Mouse (Mus musculus) thymus, adult 2 months (tissue): ENCODE data around the gene Tac2.

ENCODE experiments used
- CTCF ChIP-seq: fragments of 200-500 bp; IDR thresholded peaks from 2 replicates; pipeline ENCODE4 v1.5.1; 2012; ENCODE audit warnings: mild to moderate bottlenecking, control low read depth, low read length, moderate library complexity, borderline replicate concordance; ENCODE audit not compliant: control insufficient read depth, poor library complexity, insufficient read depth; ENCODE audit errors: extremely low read depth
- POLR2A ChIP-seq: fragments of 200-500 bp; IDR thresholded peaks from 2 replicates; pipeline ENCODE4 v1.6.1; 2012; ENCODE audit warnings: mild to moderate bottlenecking, low read length, control low read depth, moderate library complexity; ENCODE audit not compliant: control insufficient read depth, poor library complexity, insufficient read depth; ENCODE audit errors: extremely low read depth

DNA sequence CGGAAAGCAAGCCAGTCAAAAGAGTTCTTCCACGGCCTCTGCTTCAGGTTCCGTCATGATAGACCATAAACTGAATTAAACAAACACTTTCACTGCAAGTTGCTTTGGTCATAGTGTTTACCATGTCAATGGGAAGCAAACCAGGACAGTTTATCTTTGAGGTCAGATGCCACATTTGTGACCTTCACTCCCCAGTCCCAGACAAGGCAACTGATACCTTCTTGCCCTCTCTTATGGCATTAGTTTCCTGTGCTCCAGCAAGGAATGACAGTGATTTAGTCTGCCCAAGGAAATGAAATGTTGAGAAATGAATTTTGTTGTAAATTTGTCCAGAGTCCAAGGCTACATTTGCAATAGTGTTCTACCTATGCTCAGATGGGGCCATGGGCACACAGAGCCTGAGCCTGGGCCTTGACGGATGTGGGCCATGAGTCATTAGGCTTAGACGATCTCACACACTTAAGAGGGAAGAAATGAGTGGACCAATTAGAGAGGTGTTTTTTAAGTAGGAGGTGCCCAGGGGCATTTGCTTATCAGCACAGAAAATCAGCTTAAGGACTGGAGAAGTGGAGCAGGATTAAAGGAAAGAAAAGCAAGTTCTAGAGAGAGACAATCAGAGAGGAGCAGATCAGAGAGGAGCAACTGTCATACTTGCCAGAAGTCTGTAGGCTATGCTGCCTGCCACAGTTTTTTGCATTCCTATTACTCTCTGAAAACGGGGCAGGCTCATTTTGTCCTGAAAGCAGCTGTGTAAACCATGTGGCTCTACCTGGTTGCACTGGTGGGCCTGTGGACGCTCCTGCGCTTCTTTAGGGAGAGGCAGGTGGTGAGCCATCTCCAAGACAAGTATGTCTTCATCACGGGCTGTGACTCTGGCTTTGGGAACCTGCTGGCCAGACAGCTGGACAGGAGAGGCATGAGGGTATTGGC, 35.2 kb downstream of the Tac2 start, which contains the start of the genes Rdh1 and Rdh16f1:
- TF ChIP-seq CTCF (no peak), POLR2A (no peak)
